Mouse (Mus musculus) liver, embryonic 15.5 days (tissue): Measurements from ENCODE around the gene Erbin. TPM values are rescaled to one million over a fixed set of nuclear protein-coding genes. Genes with fewer than 3 reads are reported as not detected.

Experiments
- ATAC-seq: fragments of 200-750 bp; cut with Nextera tagmentation; 2 replicates; pipeline ENCODE4 v1.8.0; 2017; ENCODE audit warnings: moderate number of reproducible peaks, mild to moderate bottlenecking, moderate library complexity; ENCODE audit not compliant: insufficient read depth
- H3K27ac ChIP-seq: fragments of 300-500 bp; sonication (generic); replicated peaks from 2 replicates; pipeline ENCODE4 v1.5.1; 2015; ENCODE audit warnings: mild to moderate bottlenecking, inconsistent platforms
- H3K27me3 ChIP-seq: fragments of 300-500 bp; sonication (generic); 2 replicates; pipeline ENCODE4 v1.6.1; 2015; ENCODE audit warnings: mild to moderate bottlenecking, inconsistent platforms
- H3K36me3 ChIP-seq: fragments of 300-500 bp; sonication (generic); replicated peaks from 2 replicates; pipeline ENCODE4 v1.6.1; 2015; ENCODE audit warnings: moderate library complexity, mild to moderate bottlenecking, inconsistent platforms
- H3K4me1 ChIP-seq: fragments of 300-500 bp; sonication (generic); replicated peaks from 2 replicates; pipeline ENCODE4 v1.6.1; 2015; ENCODE audit warnings: inconsistent platforms
- H3K4me2 ChIP-seq: fragments of 300-500 bp; sonication (generic); 2 replicates; pipeline ENCODE4 v1.6.1; 2015; ENCODE audit warnings: moderate library complexity, mild to moderate bottlenecking, inconsistent platforms
- H3K4me3 ChIP-seq: fragments of 300-500 bp; sonication (generic); replicated peaks from 2 replicates; pipeline ENCODE4 v1.5.1; 2015; ENCODE audit warnings: mild to moderate bottlenecking, inconsistent platforms
- H3K9ac ChIP-seq: fragments of 300-500 bp; sonication (generic); 2 replicates; pipeline ENCODE4 v1.6.1; 2015; ENCODE audit warnings: moderate library complexity, mild to moderate bottlenecking, inconsistent platforms
- H3K9me3 ChIP-seq: fragments of 300-500 bp; sonication (generic); replicated peaks from 2 replicates; pipeline ENCODE4 v1.6.1; 2016; ENCODE audit warnings: inconsistent platforms
- WGBS: fragments of 180-500 bp; shearing (Covaris S2); methylation state at CpG from one replicate; pipeline ENCODE4 v1.1.7; 2015; ENCODE audit warnings: mixed read lengths; ENCODE audit not compliant: insufficient replicate concordance; 5-methylcytosine and 5-hydroxymethylcytosine counted together
- polyA plus RNA-seq: library from polyadenylated mRNA; unstranded; fragments of >200 nt; fragmentation: Nextera tagmentation; extraction: Ambion mirVana; gene quantifications from 2 replicates; pipeline ENCODE4 v1.2.1, GENCODE M21; 2015

The Erbin gene
- polyA plus RNA-seq, 1 experiment from 2014 or later = 4.5 TPM

GRCm38 (mm10) chr13:103940796-103941195, 20.5 kb upstream of the Erbin start:
- Histone ChIP-seq H3K27ac (no peak overlapping the region), H3K4me2 (no peak overlapping the region), H3K4me3 (no peak overlapping the region), H3K9ac (no peak overlapping the region), H3K27me3 (no peaks in the 10 kb centered on the region), H3K36me3 (no peaks in the 10 kb centered on the region), H3K4me1 (no peaks in the 10 kb centered on the region), H3K9me3 (no peaks in the 10 kb centered on the region)
- 43% methylated on average over 2 of the region's 2 CpGs for WGBS
- ATAC-seq = no peak

- no peak for ATAC-seq
- Histone ChIP-seq H3K9ac (no peak overlapping the region), H3K27me3 (peaks cover 34% of the 10 kb centered on the region), H3K4me1 (peaks cover 10% of the 10 kb centered on the region), H3K9me3 (no peaks in the 10 kb centered on the region), H3K36me3 (no peaks in the 10 kb centered on the region), H3K4me3 (no peak overlapping the region), H3K4me2 (no peak overlapping the region), H3K27ac (no peak overlapping the region)
- 74% methylated on average over 6 of the region's 6 CpGs for WGBS
These were observed 4.3 kb upstream of the Erbin start for GRCm38 (mm10) chr13:103924586-103924985.

- 74% methylated on average over 6 of the region's 6 CpGs for WGBS
- Histone ChIP-seq H3K4me2 (no peak overlapping the region), H3K9ac (no peak overlapping the region), H3K36me3 (no peaks in the 10 kb centered on the region), H3K9me3 (no peaks in the 10 kb centered on the region), H3K4me3 (no peak overlapping the region), H3K4me1 (peaks cover 10% of the 10 kb centered on the region), H3K27me3 (peaks cover 34% of the 10 kb centered on the region), H3K27ac (no peak overlapping the region)
- ATAC-seq = no peak
These were observed 3.2 kb upstream of the Erbin start for GRCm38 (mm10) chr13:103923402-103924065.

GRCm38 (mm10) chr13:103921831-103922380, 1.6 kb upstream of the Erbin start:
- no peak for ATAC-seq
- H3K9me3 ChIP-seq = no peaks in the 10 kb centered on the region
- peak overlapping the region; percentile 91 for H3K4me3 ChIP-seq

GRCm38 (mm10) chr13:103920933-103921830, 868 bp upstream of the Erbin start:
- H3K9me3 ChIP-seq = no peaks in the 10 kb centered on the region
- peak overlapping the region; percentile 91 for H3K9ac ChIP-seq
- H3K4me2 ChIP-seq = peak overlapping the region; percentile 94
- H3K4me1 ChIP-seq = peaks cover 16% of the 10 kb centered on the region
- peak; percentile 87 for ATAC-seq
- WGBS = under 1% methylated on average over 79 of the region's 125 CpGs
- H3K36me3 ChIP-seq = no peaks in the 10 kb centered on the region
- peak overlapping the region; percentile 95 for H3K27ac ChIP-seq
- peak overlapping the region; percentile 91 for H3K4me3 ChIP-seq
- H3K27me3 ChIP-seq = peaks cover 34% of the 10 kb centered on the region

More at GRCm38 (mm10) chr13:103921831-103922380, 1.6 kb upstream of the Erbin start:
- peak overlapping the region; percentile 95 for H3K27ac ChIP-seq
- 33% methylated on average over 11 of the region's 11 CpGs for WGBS
- peak overlapping the region; percentile 91 for H3K9ac ChIP-seq
- H3K4me2 ChIP-seq = peak overlapping the region; percentile 94
- no peaks in the 10 kb centered on the region for H3K36me3 ChIP-seq
- peaks cover 10% of the 10 kb centered on the region for H3K4me1 ChIP-seq
- peaks cover 34% of the 10 kb centered on the region for H3K27me3 ChIP-seq

- peaks cover 17% of the 10 kb centered on the region for H3K4me1 ChIP-seq
- peak overlapping the region; percentile 95 for H3K27ac ChIP-seq
- H3K4me3 ChIP-seq = peak overlapping the region; percentile 91
- H3K9me3 ChIP-seq = no peaks in the 10 kb centered on the region
- peak overlapping the region; percentile 94 for H3K4me2 ChIP-seq
- peak; percentile 1; the same call in 1 of the 2 replicates for ATAC-seq
- WGBS = 0% methylated on average over 20 of the region's 20 CpGs
- peaks cover 34% of the 10 kb centered on the region for H3K27me3 ChIP-seq
- peak overlapping the region; percentile 91 for H3K9ac ChIP-seq
- no peaks in the 10 kb centered on the region for H3K36me3 ChIP-seq
These were observed 406 bp downstream of the Erbin start for GRCm38 (mm10) chr13:103919956-103920260.

GRCm38 (mm10) chr13:103919234-103919955, 919 bp downstream of the Erbin start:
- Histone ChIP-seq H3K4me1 (peaks cover 18% of the 10 kb centered on the region), H3K9ac (peak overlapping the region; percentile 91), H3K4me2 (peak overlapping the region; percentile 94), H3K9me3 (no peaks in the 10 kb centered on the region), H3K4me3 (peak overlapping the region; percentile 91), H3K27me3 (peaks cover 34% of the 10 kb centered on the region), H3K27ac (peak overlapping the region; percentile 95), H3K36me3 (no peaks in the 10 kb centered on the region)
- ATAC-seq = no peak
- under 1% methylated on average over 32 of the region's 32 CpGs for WGBS

GRCm38 (mm10) chr13:103918432-103918831, 1.9 kb downstream of the Erbin start:
- H3K9ac ChIP-seq = peak overlapping the region; percentile 91; the same call in 1 of the 2 replicates
- no peaks in the 10 kb centered on the region for H3K36me3 ChIP-seq
- H3K27ac ChIP-seq = peak overlapping the region; percentile 95; the same call in 1 of the 2 replicates
- H3K27me3 ChIP-seq = peaks cover 29% of the 10 kb centered on the region
- peak overlapping the region; percentile 94 for H3K4me2 ChIP-seq
- H3K9me3 ChIP-seq = no peaks in the 10 kb centered on the region
- no peak for ATAC-seq
- WGBS = 30% methylated on average over 3 of the region's 3 CpGs
- H3K4me3 ChIP-seq = peak overlapping the region; percentile 91
- H3K4me1 ChIP-seq = peaks cover 22% of the 10 kb centered on the region

GRCm38 (mm10) chr13:103914114-103914736, 6.1 kb downstream of the Erbin start:
- no peaks in the 10 kb centered on the region for H3K36me3 ChIP-seq
- no peak overlapping the region for H3K4me3 ChIP-seq
- no peak overlapping the region for H3K9ac ChIP-seq
- ATAC-seq = no peak
- no peaks in the 10 kb centered on the region for H3K27me3 ChIP-seq
- H3K27ac ChIP-seq = no peak overlapping the region
- H3K4me2 ChIP-seq = no peak overlapping the region
- no peaks in the 10 kb centered on the region for H3K9me3 ChIP-seq
- H3K4me1 ChIP-seq = peaks cover 14% of the 10 kb centered on the region
- WGBS = 48% methylated on average over 4 of the region's 4 CpGs

GRCm38 (mm10) chr13:103912351-103912750, 8.0 kb downstream of the Erbin start:
- no peak for ATAC-seq
- 68% methylated on average over 3 of the region's 3 CpGs for WGBS

More at GRCm38 (mm10) chr13:103912351-103912750, 8.0 kb downstream of the Erbin start:
- no peak overlapping the region for H3K4me2 ChIP-seq
- H3K9me3 ChIP-seq = no peaks in the 10 kb centered on the region
- H3K27me3 ChIP-seq = no peaks in the 10 kb centered on the region
- peaks cover 14% of the 10 kb centered on the region for H3K4me1 ChIP-seq
- H3K4me3 ChIP-seq = no peak overlapping the region
- no peak overlapping the region for H3K9ac ChIP-seq
- no peaks in the 10 kb centered on the region for H3K36me3 ChIP-seq
- H3K27ac ChIP-seq = no peak overlapping the region
